Mouse (Mus musculus): ENCODE results near the gene Fam20a. TPM values are rescaled to one million over a fixed set of nuclear protein-coding genes. Genes with fewer than 3 reads are reported as not detected.

Gene Fam20a
- polyA plus RNA-seq, 1 experiment from 2014 or later = 0.37 TPM

GRCm38 (mm10) chr11:109700761-109701160 lies 21.3 kb downstream of the Fam20a start:
- Histone ChIP-seq H3K27ac (replicated peaks; ENCODE audit: low read depth, low read length) (no peak overlapping the region), H3K36me3 (ENCODE audit: control insufficient read depth, insufficient read depth, low read length) (no peaks in the 10 kb centered on the region), H3K4me1 (ENCODE audit: control insufficient read depth, insufficient read depth, low read length) (no peaks in the 10 kb centered on the region), H3K9me3 (ENCODE audit: control insufficient read depth, low read length) (no peaks in the 10 kb centered on the region), H3K4me3 (ENCODE audit: low read depth, low read length) (no peak overlapping the region), H3K4me2 (ENCODE audit: low read depth, severe bottlenecking) (no peak overlapping the region), H3K27me3 (ENCODE audit: control insufficient read depth, insufficient read depth, low read length) (no peaks in the 10 kb centered on the region), H3K9ac (ENCODE audit: low read length) (no peak overlapping the region)
- ATAC-seq (ENCODE audit: insufficient number of reproducible peaks, low FRiP score, low TSS enrichment, low read depth) (no peak), DNase-seq (ENCODE audit: low spot score) (no peak)
- WGBS = 87% methylated on average over 6 of the region's 6 CpGs

DNA sequence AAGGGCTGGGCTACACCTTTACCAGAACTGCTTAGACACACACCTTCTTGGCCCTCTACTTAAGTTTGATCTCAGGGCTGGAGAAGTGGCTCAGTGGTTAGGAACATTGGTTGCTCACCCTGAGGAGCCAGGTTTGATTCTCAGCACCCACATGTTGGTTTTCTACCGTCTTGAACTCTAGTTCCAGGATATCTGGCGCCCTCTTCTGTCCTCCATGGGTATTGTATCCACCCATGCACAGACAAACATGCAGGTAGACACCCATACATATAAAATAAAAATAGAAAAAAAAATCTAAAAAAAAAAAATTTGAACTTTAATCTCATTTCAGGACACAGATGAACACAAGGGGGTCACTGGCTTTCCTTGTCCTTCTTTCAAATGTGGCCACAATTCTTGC lies 22.3 kb downstream of the Fam20a start:
- H3K9me3 ChIP-seq (ENCODE audit: control insufficient read depth, low read length) = no peaks in the 10 kb centered on the region
- WGBS = 61% methylated on average over 2 of the region's 2 CpGs
- H3K4me1 ChIP-seq (ENCODE audit: control insufficient read depth, insufficient read depth, low read length) = no peaks in the 10 kb centered on the region
- no peaks in the 10 kb centered on the region for H3K27me3 ChIP-seq (ENCODE audit: control insufficient read depth, insufficient read depth, low read length)
- H3K4me3 ChIP-seq (ENCODE audit: low read depth, low read length) = no peak overlapping the region
- H3K4me2 ChIP-seq (ENCODE audit: low read depth, severe bottlenecking) = no peak overlapping the region
- no peaks in the 10 kb centered on the region for H3K36me3 ChIP-seq (ENCODE audit: control insufficient read depth, insufficient read depth, low read length)
- no peak overlapping the region for H3K9ac ChIP-seq (ENCODE audit: low read length)
- ATAC-seq (ENCODE audit: insufficient number of reproducible peaks, low FRiP score, low TSS enrichment, low read depth) = no peak
- no peak for DNase-seq (ENCODE audit: low spot score)
- no peak overlapping the region for H3K27ac ChIP-seq (replicated peaks; ENCODE audit: low read depth, low read length)

- Histone ChIP-seq H3K4me1 (ENCODE audit: control insufficient read depth, insufficient read depth, low read length) (no peaks in the 10 kb centered on the region), H3K9ac (ENCODE audit: low read length) (no peak overlapping the region), H3K27ac (replicated peaks; ENCODE audit: low read depth, low read length) (no peak overlapping the region), H3K4me3 (ENCODE audit: low read depth, low read length) (no peak overlapping the region), H3K9me3 (ENCODE audit: control insufficient read depth, low read length) (no peaks in the 10 kb centered on the region), H3K36me3 (ENCODE audit: control insufficient read depth, insufficient read depth, low read length) (no peaks in the 10 kb centered on the region), H3K4me2 (ENCODE audit: low read depth, severe bottlenecking) (no peak overlapping the region), H3K27me3 (ENCODE audit: control insufficient read depth, insufficient read depth, low read length) (no peaks in the 10 kb centered on the region)
- DNase-seq (ENCODE audit: low spot score) (no peak), ATAC-seq (ENCODE audit: insufficient number of reproducible peaks, low FRiP score, low TSS enrichment, low read depth) (no peak)
- 85% methylated on average over 10 of the region's 10 CpGs for WGBS
Measured at GRCm38 (mm10) chr11:109698740-109699139, 23.3 kb downstream of the Fam20a start.

DNA sequence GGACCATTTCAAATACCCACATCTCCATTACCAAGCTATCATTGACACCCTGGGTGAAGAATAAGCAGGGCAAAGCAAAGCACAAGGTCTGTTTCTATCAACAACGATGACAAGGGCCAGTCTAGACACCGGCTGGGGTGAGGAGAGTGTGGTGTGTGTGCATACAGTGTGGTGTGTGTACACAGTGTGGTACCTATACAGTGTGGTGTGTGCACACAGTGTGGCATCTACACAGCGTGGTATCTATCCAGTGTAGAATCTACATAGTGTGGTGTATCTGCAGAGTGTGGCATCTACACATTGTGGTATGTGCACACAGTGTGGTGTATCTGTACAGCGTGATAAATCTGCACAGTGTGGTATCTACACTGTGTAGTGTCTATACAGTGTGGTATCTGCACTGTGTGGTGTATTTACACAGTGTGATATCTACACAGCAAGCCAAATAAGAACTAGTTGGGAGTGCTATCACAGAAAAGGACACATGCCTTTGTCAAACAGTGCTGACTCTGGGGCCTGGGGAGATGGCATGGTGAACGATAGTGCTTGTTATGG lies 24.9 kb downstream of the Fam20a start:
- Histone ChIP-seq H3K27me3 (ENCODE audit: control insufficient read depth, insufficient read depth, low read length) (no peaks in the 10 kb centered on the region), H3K4me2 (ENCODE audit: low read depth, severe bottlenecking) (no peak overlapping the region), H3K27ac (replicated peaks; ENCODE audit: low read depth, low read length) (no peak overlapping the region), H3K4me3 (ENCODE audit: low read depth, low read length) (no peak overlapping the region), H3K9ac (ENCODE audit: low read length) (no peak overlapping the region), H3K4me1 (ENCODE audit: control insufficient read depth, insufficient read depth, low read length) (no peaks in the 10 kb centered on the region), H3K36me3 (ENCODE audit: control insufficient read depth, insufficient read depth, low read length) (no peaks in the 10 kb centered on the region), H3K9me3 (ENCODE audit: control insufficient read depth, low read length) (no peaks in the 10 kb centered on the region)
- ATAC-seq (ENCODE audit: insufficient number of reproducible peaks, low FRiP score, low TSS enrichment, low read depth) = no peak
- 89% methylated on average over 5 of the region's 5 CpGs for WGBS
- DNase-seq (ENCODE audit: low spot score) = no peak

DNA sequence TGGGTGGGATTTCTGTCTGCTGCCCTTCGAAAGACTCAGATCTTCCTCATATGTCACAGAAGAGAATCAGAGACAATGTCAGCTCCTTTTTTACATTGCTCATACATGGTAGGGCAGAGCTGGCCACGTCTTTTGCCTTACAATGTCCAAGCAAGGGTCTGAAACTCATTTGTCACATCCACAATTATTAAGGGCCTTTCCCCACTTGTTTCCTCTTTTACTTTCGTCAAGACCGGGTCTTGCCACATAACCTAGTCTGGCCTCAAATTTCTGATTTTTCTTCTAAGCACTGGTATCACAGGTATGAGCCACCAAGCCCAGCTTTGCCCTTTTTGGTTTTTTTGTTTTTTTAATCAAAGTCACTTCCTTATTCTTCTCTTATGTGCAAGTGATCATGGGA lies 25.6 kb downstream of the Fam20a start:
- H3K36me3 ChIP-seq (ENCODE audit: control insufficient read depth, insufficient read depth, low read length) = no peaks in the 10 kb centered on the region
- WGBS = 89% methylated on average over 4 of the region's 4 CpGs
- H3K9me3 ChIP-seq (ENCODE audit: control insufficient read depth, low read length) = no peaks in the 10 kb centered on the region
- H3K27ac ChIP-seq (replicated peaks; ENCODE audit: low read depth, low read length) = no peak overlapping the region
- no peaks in the 10 kb centered on the region for H3K4me1 ChIP-seq (ENCODE audit: control insufficient read depth, insufficient read depth, low read length)
- no peaks in the 10 kb centered on the region for H3K27me3 ChIP-seq (ENCODE audit: control insufficient read depth, insufficient read depth, low read length)
- H3K4me2 ChIP-seq (ENCODE audit: low read depth, severe bottlenecking) = no peak overlapping the region
- DNase-seq (ENCODE audit: low spot score) = no peak
- no peak overlapping the region for H3K9ac ChIP-seq (ENCODE audit: low read length)
- ATAC-seq (ENCODE audit: insufficient number of reproducible peaks, low FRiP score, low TSS enrichment, low read depth) = no peak
- no peak overlapping the region for H3K4me3 ChIP-seq (ENCODE audit: low read depth, low read length)

GRCm38 (mm10) chr11:109692737-109693136 lies 29.3 kb downstream of the Fam20a start:
- H3K27ac ChIP-seq (replicated peaks; ENCODE audit: low read depth, low read length) = no peak overlapping the region
- H3K4me3 ChIP-seq (ENCODE audit: low read depth, low read length) = no peak overlapping the region
- H3K4me1 ChIP-seq (ENCODE audit: control insufficient read depth, insufficient read depth, low read length) = no peaks in the 10 kb centered on the region
- DNase-seq (ENCODE audit: low spot score) (no peak), ATAC-seq (ENCODE audit: insufficient number of reproducible peaks, low FRiP score, low TSS enrichment, low read depth) (no peak)
- 44% methylated on average over 3 of the region's 3 CpGs for WGBS
- H3K9me3 ChIP-seq (ENCODE audit: control insufficient read depth, low read length) = no peaks in the 10 kb centered on the region
- no peaks in the 10 kb centered on the region for H3K27me3 ChIP-seq (ENCODE audit: control insufficient read depth, insufficient read depth, low read length)
- H3K9ac ChIP-seq (ENCODE audit: low read length) = no peak overlapping the region
- H3K36me3 ChIP-seq (ENCODE audit: control insufficient read depth, insufficient read depth, low read length) = no peaks in the 10 kb centered on the region
- H3K4me2 ChIP-seq (ENCODE audit: low read depth, severe bottlenecking) = no peak overlapping the region

- no peaks in the 10 kb centered on the region for H3K36me3 ChIP-seq (ENCODE audit: control insufficient read depth, insufficient read depth, low read length)
- H3K4me1 ChIP-seq (ENCODE audit: control insufficient read depth, insufficient read depth, low read length) = no peaks in the 10 kb centered on the region
- 91% methylated on average over 4 of the region's 4 CpGs for WGBS
- no peak overlapping the region for H3K4me2 ChIP-seq (ENCODE audit: low read depth, severe bottlenecking)
- no peaks in the 10 kb centered on the region for H3K27me3 ChIP-seq (ENCODE audit: control insufficient read depth, insufficient read depth, low read length)
- no peak overlapping the region for H3K27ac ChIP-seq (replicated peaks; ENCODE audit: low read depth, low read length)
- ATAC-seq (ENCODE audit: insufficient number of reproducible peaks, low FRiP score, low TSS enrichment, low read depth) = no peak
- H3K9ac ChIP-seq (ENCODE audit: low read length) = no peak overlapping the region
- H3K4me3 ChIP-seq (ENCODE audit: low read depth, low read length) = no peak overlapping the region
- no peaks in the 10 kb centered on the region for H3K9me3 ChIP-seq (ENCODE audit: control insufficient read depth, low read length)
- DNase-seq (ENCODE audit: low spot score) = no peak
Measured at GRCm38 (mm10) chr11:109689539-109689938, 32.5 kb downstream of the Fam20a start.

DNA sequence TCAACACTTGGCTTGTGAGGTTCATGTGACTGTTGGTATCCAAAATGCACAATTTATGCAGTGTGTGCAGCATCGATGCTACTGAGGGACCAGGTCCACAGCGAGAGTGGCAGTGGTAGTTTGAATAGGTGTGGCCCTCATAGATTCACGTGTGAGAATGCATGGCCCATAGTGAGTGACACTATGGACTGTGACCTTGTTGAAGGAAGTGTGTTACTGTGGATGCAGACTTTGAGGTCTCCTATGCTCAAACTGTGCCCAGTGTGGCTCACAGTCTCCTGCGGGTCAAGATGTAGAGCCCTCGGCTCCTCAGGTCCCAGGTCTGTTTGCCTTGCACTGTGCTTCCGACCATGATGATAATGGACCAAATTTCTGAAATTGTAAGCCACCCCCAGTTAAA lies 39.9 kb downstream of the Fam20a start:
- Histone ChIP-seq H3K4me2 (ENCODE audit: low read depth, severe bottlenecking) (no peak overlapping the region), H3K36me3 (ENCODE audit: control insufficient read depth, insufficient read depth, low read length) (no peaks in the 10 kb centered on the region), H3K9ac (ENCODE audit: low read length) (no peak overlapping the region), H3K27me3 (ENCODE audit: control insufficient read depth, insufficient read depth, low read length) (no peaks in the 10 kb centered on the region), H3K4me1 (ENCODE audit: control insufficient read depth, insufficient read depth, low read length) (no peaks in the 10 kb centered on the region), H3K4me3 (ENCODE audit: low read depth, low read length) (no peak overlapping the region), H3K27ac (replicated peaks; ENCODE audit: low read depth, low read length) (no peak overlapping the region), H3K9me3 (ENCODE audit: control insufficient read depth, low read length) (no peaks in the 10 kb centered on the region)
- no peak for ATAC-seq (ENCODE audit: insufficient number of reproducible peaks, low FRiP score, low TSS enrichment, low read depth)
- 94% methylated on average over 6 of the region's 6 CpGs for WGBS
- DNase-seq (ENCODE audit: low spot score) = no peak

GRCm38 (mm10) chr11:109681556-109681955 lies 40.5 kb downstream of the Fam20a start:
- H3K27ac ChIP-seq (replicated peaks; ENCODE audit: low read depth, low read length) = no peak overlapping the region
- DNase-seq (ENCODE audit: low spot score) (no peak), ATAC-seq (ENCODE audit: insufficient number of reproducible peaks, low FRiP score, low TSS enrichment, low read depth) (no peak)
- no peaks in the 10 kb centered on the region for H3K4me1 ChIP-seq (ENCODE audit: control insufficient read depth, insufficient read depth, low read length)
- no peaks in the 10 kb centered on the region for H3K9me3 ChIP-seq (ENCODE audit: control insufficient read depth, low read length)
- H3K4me3 ChIP-seq (ENCODE audit: low read depth, low read length) = no peak overlapping the region
- H3K36me3 ChIP-seq (ENCODE audit: control insufficient read depth, insufficient read depth, low read length) = no peaks in the 10 kb centered on the region
- 84% methylated on average over 3 of the region's 3 CpGs for WGBS
- no peak overlapping the region for H3K9ac ChIP-seq (ENCODE audit: low read length)
- no peaks in the 10 kb centered on the region for H3K27me3 ChIP-seq (ENCODE audit: control insufficient read depth, insufficient read depth, low read length)
- no peak overlapping the region for H3K4me2 ChIP-seq (ENCODE audit: low read depth, severe bottlenecking)

Data from limb, embryonic 11.5 days (tissue).